Mouse (Mus musculus) spleen, adult 18-20 months (tissue): ENCODE data around the gene Pim3.

Experiments used
- DNase-seq, 2 experiments: peaks; one replicate each; pipeline ENCODE4 v3.0.0; 2022; ENCODE audit warnings: mixed read lengths in 2 of 2

The Pim3 gene

DNA sequence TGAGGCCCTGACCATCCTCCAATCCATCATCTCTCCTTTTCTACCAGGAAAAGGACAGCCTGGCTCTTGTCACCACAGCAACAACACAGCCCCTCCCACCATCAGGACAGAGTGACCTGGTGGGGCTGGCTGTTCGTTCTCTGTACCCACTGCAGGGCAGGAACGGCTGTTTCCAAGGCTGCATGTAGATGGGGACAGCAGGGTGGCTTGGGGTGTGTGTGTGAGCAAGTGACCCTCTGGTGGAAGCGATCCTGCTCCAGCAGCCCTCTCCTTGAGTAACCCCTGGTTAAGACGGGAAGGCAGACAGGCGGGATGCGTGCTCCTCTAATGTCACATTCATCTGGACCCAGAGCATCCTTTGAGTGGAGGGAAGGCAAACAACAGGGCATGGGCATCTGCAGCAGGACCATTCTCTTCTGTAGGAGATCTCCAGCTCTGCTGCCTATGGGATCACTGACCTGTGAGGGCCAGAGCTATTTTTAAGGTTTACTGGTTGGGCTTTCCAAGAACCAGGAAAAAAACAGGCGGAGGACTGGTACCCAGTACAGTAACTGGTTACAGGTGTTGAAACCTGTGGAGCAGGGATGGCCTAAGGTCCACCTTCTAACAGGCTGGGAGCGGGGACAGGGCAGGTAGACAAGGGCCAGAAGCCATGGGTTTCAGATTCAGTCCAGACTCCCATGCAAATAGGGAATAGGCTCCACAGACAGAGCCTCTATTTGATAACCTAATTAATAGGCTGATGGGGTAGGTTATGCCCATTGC lies 2.6 kb upstream of the Pim3 start:
- no peak for DNase-seq

DNA sequence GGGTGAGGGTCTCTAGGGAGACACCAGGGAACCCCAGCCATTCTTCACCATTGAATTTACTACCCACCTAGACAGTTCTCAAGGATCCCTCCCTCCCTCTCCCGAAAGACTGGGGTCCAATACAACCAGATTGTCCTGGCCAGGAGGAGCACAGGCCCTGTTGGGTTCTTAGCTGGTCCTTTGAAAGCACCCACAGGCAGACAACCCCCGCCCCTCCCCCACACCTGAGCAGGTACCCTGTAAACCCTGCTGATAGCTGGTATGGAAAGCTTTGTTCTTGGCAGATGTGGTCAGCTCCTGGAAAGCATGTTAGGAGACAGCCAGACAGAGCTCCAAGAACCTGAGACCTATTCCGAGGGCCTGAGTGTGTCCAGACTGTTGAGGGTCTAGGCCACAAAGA lies 1.2 kb upstream of the Pim3 start:
- no peak for DNase-seq

- peak; percentile 39 to 57 for DNase-seq
These were observed 1.1 kb downstream of the Pim3 start for GRCm38 (mm10) chr15:88862881-88863694.

GRCm38 (mm10) chr15:88863695-88864231 lies 1.8 kb downstream of the Pim3 start:
- peak; percentile 53 for DNase-seq

GRCm38 (mm10) chr15:88864270-88865030 lies 2.5 kb downstream of the Pim3 start:
- no peak for DNase-seq

GRCm38 (mm10) chr15:88865061-88865460 lies 3.1 kb downstream of the Pim3 start:
- no peak for DNase-seq

DNA sequence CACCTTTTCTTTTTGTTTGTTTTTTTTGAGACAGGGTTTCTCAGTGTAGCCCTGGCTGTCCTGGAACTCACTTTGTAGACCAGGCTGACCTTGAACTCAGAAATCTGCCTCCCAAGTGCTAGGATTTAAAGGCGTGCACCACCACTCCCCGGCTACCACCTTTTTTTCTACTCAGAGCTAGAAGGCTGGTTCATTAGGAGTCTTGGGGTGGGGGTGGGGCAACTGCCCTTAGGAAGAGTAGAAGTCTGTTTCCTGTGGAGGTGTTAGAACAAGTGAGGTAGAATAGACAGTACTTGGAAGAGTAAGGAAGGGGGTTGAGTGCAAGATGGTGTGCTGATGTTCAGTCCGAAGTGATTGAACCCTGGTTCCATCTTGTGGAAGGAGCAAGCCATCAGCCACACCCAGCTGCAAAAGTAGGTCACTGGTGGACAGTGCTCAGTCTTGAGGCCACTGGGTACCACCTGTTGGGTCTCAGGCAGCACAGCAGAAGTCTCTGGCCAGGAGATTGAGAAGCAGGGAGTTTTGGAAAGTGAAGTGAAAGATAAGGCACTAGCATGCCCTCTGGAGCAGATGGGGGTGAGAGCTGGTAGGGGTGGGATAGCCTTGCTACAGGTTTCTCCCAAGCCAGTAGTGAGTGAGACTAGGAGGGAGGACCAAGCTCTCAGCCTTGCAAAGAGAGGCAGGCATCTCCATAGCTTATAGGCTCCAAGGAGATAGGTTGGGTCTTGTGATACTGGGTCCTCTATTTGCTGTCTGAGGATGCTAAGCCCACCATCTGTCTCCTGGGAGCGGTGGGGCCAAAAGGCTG lies 4.1 kb downstream of the Pim3 start:
- DNase-seq = no peak

GRCm38 (mm10) chr15:88866934-88867356 lies 5.0 kb downstream of the Pim3 start:
- DNase-seq = no peak

- no peak for DNase-seq
These were observed 5.5 kb downstream of the Pim3 start for GRCm38 (mm10) chr15:88867368-88868023.

- no peak for DNase-seq
These were observed 6.2 kb downstream of the Pim3 start for GRCm38 (mm10) chr15:88868024-88868742.

DNA sequence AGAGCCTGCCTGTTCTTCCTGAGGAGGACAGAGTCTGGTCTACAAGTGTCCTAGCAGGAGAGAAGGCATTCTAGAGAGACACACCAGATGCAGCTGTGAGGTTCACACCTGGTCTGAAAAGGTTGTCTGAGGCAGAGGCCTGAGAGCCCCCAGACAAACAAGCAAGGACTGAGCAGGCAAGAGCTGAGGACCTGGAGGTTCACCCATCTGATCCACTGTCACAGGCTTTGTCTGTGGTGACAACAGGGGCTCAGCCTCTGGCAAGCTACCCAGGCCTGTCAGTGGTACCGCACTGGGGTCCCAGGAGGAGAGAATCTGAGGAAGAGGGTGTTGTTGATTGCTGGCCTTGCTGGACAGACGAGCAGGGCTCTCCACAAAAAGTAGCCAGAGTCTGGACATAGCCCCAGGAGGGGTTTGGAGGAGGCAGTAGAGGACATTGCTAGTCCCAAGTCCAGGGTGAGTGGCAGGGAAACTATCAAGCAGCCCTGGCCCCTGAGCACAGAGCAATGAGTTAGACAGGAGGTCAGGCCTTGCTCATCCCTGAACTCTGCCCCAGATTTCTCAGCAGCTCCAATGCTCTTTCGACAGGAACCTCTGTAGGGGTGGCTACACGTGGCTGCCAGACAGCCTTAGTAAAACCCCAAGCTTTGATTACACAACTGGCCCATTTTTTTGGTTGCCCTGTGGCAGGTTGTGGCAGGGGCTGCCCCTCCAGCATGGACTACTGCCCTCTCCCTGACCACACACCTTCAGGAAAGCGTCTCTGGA lies 8.6 kb downstream of the Pim3 start:
- DNase-seq = no peak

DNA sequence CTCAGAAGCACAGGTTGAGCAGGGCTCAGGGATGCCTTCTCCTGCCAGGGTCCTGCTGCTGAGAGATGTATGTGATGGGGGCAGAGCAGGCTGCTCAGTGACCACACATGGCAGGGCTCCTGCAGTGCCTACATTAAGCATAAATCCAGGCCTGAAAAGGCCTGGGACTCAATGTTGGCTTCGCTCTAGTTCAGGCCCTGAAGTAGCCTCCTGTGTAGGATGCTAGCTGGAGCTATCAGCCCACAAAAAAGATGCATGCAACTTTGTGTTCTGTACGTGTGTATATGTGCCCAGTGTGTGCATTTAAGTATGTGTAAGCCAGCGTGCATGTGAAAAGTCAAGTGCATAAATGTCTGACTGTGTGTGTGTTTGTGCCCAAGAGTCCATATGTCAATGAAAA lies 12.1 kb downstream of the Pim3 start:
- DNase-seq = no peak

DNA sequence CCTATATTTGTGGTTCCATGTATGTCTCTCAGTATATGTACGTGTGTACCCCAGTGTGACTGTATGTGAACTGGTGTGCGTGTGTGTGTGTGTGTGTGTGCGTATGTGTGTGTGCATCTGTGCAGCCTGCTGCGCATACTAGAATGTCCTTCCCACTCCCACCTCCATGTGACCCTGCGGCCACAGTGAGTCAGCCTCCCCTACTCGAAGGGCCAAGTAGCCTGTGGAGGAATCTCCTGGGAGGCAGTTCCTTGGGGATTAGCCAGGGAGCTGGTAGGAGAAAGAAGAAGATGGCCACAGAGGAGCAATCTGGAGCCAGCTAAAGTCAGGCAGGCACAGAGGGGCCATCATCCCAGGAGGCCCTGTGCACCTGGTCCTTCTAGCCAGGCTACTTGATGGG lies 12.5 kb downstream of the Pim3 start:
- DNase-seq = no peak

GRCm38 (mm10) chr15:88875625-88876081 lies 13.7 kb downstream of the Pim3 start:
- DNase-seq = no peak

GRCm38 (mm10) chr15:88876155-88877020 lies 14.4 kb downstream of the Pim3 start:
- DNase-seq = peak; percentile 61 to 86

- no peak for DNase-seq
These were observed 15.0 kb downstream of the Pim3 start for GRCm38 (mm10) chr15:88877021-88877400.

DNA sequence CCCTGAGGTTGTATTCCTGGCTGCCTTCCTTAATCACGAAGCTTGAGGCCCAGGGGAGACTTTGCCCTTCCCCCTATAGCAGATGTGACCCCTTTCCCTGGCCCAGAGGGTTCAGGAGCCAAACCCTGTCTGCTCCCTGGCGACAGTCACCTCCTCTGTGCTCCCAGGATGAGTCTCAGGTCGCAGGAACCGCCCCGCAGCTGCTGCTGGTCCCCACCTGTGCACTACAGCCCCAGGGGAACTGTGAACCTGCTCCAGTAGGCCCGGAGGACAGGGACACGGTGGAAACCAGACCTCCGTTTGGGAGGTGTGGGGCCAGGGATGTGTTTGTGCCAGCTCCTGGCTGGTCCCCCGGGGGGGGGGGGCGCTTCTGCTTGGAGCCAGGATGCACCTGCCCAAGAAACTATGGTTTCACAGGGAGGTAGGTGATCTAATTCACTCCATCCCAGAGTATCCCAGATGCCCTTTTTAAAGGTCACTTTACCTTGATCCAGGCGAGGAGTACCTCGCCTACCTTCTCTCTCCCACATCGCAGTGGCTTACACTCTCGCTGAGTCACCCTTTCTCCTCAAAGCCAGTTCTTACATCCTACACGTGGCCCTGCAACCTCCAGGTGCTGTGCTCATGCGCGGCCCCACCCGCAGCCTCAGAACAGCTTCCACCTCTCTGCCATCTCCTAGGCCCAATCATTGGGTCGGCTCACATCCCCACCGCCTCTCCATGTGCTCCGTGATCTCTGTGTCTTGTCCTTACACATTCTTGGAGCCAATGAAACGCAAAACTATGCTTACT lies 19.5 kb downstream of the Pim3 start:
- DNase-seq = no peak

- DNase-seq = no peak
These were observed 20.9 kb downstream of the Pim3 start for GRCm38 (mm10) chr15:88882851-88883250.
